Mouse (Mus musculus) thymus, adult 2 months (tissue): Measurements from ENCODE around the gene Son.

ENCODE experiments used
- CTCF ChIP-seq: fragments of 200-500 bp; IDR thresholded peaks from 2 replicates; pipeline ENCODE4 v1.5.1; 2012; ENCODE audit warnings: mild to moderate bottlenecking, control low read depth, low read length, moderate library complexity, borderline replicate concordance; ENCODE audit not compliant: control insufficient read depth, poor library complexity, insufficient read depth; ENCODE audit errors: extremely low read depth
- POLR2A ChIP-seq: fragments of 200-500 bp; IDR thresholded peaks from 2 replicates; pipeline ENCODE4 v1.6.1; 2012; ENCODE audit warnings: mild to moderate bottlenecking, low read length, control low read depth, moderate library complexity; ENCODE audit not compliant: control insufficient read depth, poor library complexity, insufficient read depth; ENCODE audit errors: extremely low read depth

DNA sequence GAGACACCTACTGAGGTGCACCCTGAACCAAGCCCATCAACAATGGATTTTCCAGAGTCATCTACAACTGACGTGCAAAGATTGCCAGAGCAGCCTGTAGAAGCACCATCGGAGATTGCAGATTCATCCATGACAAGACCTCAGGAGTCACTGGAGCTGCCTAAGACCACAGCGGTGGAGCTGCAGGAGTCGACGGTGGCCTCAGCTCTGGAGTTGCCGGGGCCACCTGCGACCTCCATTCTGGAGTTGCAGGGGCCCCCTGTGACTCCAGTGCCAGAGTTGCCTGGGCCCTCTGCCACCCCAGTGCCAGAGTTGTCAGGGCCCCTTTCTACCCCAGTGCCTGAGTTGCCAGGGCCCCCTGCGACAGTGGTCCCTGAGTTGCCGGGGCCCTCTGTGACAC is 8.0 kb downstream of the Son start:
- no peak for TF ChIP-seq POLR2A
- TF ChIP-seq CTCF = no peak
